Mouse (Mus musculus) bone marrow macrophage, adult 2 months (primary cell): Measurements from ENCODE around the gene Olr1. TPM values are rescaled to one million over a fixed set of nuclear protein-coding genes. Genes with fewer than 3 reads are reported as not detected.

ENCODE experiments used
- H3K27ac ChIP-seq: 2 replicates; pipeline ENCODE4 v1.5.1; 2012; ENCODE audit warnings: low read depth, low read length; ENCODE audit not compliant: insufficient read depth
- H3K4me1 ChIP-seq: 2 replicates; pipeline ENCODE4 v1.6.1; 2012; ENCODE audit warnings: low read length; ENCODE audit not compliant: control insufficient read depth, insufficient read depth
- H3K4me3 ChIP-seq: 2 replicates; pipeline ENCODE4 v1.5.1; 2012; ENCODE audit warnings: mild to moderate bottlenecking, low read length, moderate library complexity; ENCODE audit not compliant: insufficient read depth
- CTCF ChIP-seq: IDR thresholded peaks from 2 replicates; pipeline ENCODE4 v1.5.1; 2012; ENCODE audit warnings: low read depth, mild to moderate bottlenecking, low read length, moderate library complexity
- POLR2A ChIP-seq: IDR thresholded peaks from 2 replicates; pipeline ENCODE4 v1.6.1; 2012; ENCODE audit warnings: mild to moderate bottlenecking, low read depth, low read length, borderline replicate concordance
- polyA plus RNA-seq: library from polyadenylated mRNA; stranded (reverse); fragments of >200 nt; gene quantifications from 2 replicates; pipeline ENCODE4 v1.2.4, GENCODE M21; 2012; ENCODE audit not compliant: missing spikeins, insufficient read depth, insufficient read length

Gene Olr1
- not detected in 2 replicates for polyA plus RNA-seq

DNA sequence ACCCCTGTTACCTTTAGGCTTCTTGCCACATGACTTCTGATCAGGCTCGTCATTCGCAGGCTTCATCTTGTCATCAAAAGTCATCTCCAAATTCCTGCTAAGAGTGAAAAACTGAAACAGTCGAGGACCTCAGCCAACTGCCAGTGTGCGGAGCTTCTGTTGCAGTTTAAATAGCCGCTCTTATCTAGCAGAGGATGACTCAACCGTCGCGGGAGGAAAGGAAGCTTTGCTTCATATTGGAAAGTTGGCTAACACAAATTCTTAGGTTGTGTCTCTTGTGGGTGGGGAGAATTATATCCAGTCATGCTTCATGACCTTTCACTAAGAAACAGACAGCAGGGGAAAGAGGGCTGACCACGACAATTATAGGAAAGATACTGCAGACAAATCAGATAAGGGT lies at the start of gene Olr1:
TSS of gene Olr1 (minus strand) at position 142 of the 400 bp plus-strand sequence.
- Histone ChIP-seq H3K4me3 (no peak within 1 kb of the TSS), H3K27ac (no peak within 1 kb of the TSS), H3K4me1 (0 out of 2 replicates have a peak, but pooled peaks cover 4% of the 10 kb centered on the region)
- TF ChIP-seq POLR2A (no peak), CTCF (no peak)

DNA sequence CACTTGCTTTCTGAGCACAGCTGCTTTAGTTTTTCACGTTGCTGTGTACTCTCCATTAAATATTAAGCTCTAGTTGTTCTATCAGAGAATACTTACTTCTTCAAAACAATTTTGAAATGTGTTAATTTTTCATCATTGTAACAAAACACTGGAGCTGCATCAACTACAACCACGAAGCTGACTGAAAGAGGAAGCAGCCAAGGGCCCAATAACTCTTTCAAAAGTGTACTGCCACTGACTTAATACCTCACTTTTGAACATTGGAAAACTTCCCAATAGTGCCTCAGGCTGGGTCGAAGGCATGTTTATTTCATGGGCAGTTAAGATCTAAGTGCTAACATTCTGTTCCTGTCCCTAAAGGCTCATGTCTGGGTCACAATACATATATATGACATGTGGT lies 41.0 kb upstream of the Olr1 start:
- H3K27ac ChIP-seq, result peak overlapping the region; percentile 50
- H3K4me1 ChIP-seq, result peaks cover 20% of the 10 kb centered on the region
- no peak for TF ChIP-seq CTCF
- TF ChIP-seq POLR2A, result no peak
- H3K4me3 ChIP-seq, result no peak overlapping the region

DNA sequence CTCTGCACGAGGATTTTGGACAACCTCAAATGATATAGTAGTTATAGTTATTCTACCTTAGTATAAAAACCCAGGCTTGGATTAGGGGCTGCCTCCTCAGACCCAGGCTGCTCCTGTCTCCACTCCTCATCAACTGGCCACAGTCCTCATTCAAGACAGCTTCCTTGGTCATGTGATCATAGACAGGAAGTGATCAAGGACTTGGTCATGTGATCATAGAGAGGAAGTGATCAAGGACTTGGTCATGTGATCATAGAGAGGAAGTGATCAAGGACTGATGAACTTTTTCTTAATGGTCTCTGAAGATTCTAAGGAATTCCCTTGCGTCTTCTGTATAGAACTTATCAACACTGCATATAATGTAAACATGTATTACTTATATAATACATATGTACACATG lies 40.3 kb upstream of the Olr1 start:
- Histone ChIP-seq H3K4me1 (peaks cover 20% of the 10 kb centered on the region), H3K27ac (no peak overlapping the region), H3K4me3 (no peak overlapping the region)
- TF ChIP-seq POLR2A (no peak), CTCF (no peak)

DNA sequence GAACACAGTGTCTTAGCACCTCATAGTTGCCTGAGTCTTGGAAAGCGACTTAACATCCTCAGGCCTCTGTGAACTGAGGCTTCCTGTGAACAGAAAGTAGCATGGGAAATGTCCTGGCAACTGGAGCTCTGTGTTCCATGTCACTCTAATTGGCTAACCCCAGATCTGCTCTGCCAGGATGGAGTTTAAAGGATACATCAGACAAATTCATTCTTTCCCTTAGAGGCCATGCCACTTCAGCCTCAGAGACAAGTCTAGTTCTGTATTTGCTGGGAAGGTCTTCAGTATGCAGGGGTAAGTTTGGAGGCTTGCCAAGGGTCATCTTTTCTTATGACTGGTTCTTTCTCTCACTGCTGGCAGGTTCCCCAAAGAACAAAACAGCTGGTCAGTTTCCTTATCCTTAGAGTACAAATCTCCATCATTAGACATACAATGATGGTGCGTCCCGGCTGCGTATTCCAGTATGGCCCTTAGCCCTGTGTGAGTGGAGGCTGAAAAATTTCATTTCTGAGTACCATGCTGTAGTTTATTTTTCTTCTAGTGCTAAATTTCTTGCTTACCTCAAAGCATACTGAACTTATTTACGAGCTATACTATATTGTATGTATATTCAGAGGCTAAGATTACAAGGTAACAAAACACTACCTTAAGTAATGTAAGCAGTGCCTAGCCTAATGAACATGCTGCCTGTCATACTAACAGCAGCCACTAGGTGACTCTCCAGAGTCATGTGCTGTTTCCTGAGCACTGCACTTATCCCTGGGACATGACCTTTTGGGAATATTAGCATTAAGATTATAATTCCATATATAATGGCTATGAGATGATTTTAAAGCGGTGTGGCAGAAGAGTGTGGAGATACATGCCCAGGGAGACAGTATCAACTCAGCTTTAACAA lies 37.0 kb upstream of the Olr1 start:
- peaks cover 18% of the 10 kb centered on the region for H3K4me1 ChIP-seq
- no peak overlapping the region for H3K4me3 ChIP-seq
- TF ChIP-seq POLR2A (no peak), CTCF (no peak)
- H3K27ac ChIP-seq, result no peak overlapping the region

DNA sequence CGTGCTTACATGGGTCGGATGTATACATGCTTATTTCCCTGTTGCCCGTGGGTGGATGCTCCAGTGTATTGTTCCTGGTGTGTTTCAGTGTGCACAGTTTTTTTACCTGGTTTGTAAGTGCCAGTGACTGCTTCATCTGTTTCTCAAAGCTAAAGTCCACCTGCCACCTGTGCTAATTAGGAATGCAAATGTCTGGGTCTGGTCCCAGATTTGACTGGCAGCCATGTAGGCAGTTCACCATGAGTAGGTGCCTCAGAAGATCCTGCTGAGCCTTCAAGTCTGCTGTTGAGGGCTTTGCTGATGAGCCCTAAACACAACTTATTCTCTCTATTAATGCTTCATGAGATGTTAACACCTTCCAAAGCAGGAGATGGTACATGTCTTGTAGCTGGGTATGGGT lies 35.6 kb upstream of the Olr1 start:
- Histone ChIP-seq H3K27ac (no peak overlapping the region), H3K4me1 (peaks cover 6% of the 10 kb centered on the region), H3K4me3 (no peak overlapping the region)
- TF ChIP-seq POLR2A, result no peak
- TF ChIP-seq CTCF, result no peak

DNA sequence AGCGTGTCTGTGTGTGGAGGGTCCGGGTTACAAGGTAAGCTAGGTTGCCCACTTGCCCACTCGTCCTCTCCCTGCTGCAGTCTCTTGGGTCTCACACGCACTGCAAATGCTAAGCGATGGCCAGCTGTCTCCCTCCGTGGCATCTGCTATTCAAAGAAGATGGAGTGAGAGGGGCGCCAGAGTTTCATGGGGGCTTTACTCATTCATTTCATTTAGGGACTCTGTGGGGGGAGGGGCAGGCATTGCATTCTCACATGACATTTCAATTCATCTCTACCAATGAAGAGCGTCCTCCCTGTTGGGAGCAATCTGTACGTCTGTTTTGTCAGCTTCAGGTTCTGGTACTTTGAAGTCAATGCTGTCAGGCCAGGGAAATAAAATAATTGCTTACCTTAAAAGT lies 35.0 kb upstream of the Olr1 start:
- no peak for TF ChIP-seq CTCF
- no peak for TF ChIP-seq POLR2A

DNA sequence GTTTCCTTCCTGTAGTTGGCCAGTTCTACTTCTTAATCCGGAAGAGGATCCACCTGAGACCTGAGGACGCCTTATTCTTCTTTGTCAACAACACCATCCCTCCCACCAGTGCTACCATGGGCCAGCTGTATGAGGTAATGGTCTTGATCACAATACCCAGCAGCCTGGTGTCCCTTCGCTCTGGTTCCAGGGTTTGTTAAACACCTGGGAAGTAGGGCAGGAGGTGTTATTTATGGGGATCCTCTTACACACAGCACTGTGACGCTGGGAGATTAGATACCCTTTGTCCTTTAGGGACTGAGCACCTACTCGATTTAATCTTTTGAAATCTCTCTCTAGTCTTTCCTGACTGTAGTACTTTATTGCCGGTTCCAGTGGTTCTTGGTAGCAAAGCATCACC lies 31.6 kb upstream of the Olr1 start:
- no peak overlapping the region for H3K4me3 ChIP-seq
- TF ChIP-seq POLR2A (no peak), CTCF (no peak)
- H3K4me1 ChIP-seq, result peaks cover 18% of the 10 kb centered on the region
- H3K27ac ChIP-seq, result no peak overlapping the region

More for the DNA sequence above, 35.0 kb upstream of the Olr1 start:
- Histone ChIP-seq H3K4me1 (peaks cover 2% of the 10 kb centered on the region), H3K27ac (no peak overlapping the region), H3K4me3 (no peak overlapping the region)

DNA sequence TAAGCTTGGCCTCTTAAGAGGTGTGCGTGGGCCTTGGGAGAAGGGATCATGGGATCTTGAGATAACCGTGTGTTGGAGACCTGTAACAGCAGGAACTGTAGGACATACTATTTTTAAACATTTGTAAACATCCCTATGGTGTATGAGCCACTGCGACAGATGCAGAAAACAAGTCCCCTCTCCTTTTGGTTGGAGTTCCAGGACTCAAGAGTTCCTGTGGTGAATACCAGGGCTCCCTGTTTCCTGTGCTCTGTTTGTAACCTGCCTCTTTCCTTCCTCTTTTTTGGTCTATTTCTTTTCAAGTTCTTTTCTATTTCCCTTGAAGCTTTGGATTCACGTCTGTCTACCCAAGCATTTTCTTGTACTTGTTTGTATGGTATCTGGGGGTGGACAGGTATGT lies 28.8 kb upstream of the Olr1 start:
- Histone ChIP-seq H3K4me3 (peak overlapping the region; percentile 100), H3K4me1 (peaks cover 24% of the 10 kb centered on the region), H3K27ac (0 out of 2 replicates have a peak overlapping the region, but pooled peaks have one; percentile 8)
- TF ChIP-seq POLR2A (no peak), CTCF (no peak)

DNA sequence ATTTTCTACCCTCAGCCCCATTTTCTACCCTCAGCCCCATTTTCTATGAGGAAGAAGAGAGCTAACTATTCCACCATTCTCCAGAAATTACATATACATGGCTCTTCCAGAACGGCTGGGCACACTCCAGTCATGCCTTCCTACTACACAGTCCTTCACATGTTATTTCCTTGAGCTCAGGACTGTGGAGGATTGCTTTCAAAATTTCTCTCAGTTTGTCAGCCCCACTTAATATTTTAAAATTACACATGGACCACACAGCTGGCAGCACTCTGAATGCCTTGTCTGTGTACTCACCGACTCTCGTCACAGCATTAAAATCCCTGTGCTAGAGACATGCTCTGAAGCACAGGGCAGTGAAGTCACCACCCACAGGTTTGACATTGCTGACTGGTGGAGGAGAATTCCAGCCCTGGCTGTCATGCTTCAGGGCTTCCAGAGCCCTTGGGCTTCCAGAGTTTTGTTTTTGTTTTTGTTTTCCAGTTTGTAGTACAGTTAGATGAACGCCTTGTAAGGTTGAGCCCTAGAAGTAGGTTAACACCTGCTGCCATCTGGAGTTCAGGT lies 27.7 kb upstream of the Olr1 start:
- peaks cover 24% of the 10 kb centered on the region for H3K4me1 ChIP-seq
- H3K27ac ChIP-seq, result no peak overlapping the region
- TF ChIP-seq CTCF (no peak), POLR2A (no peak)
- peak overlapping the region; percentile 100 for H3K4me3 ChIP-seq

DNA sequence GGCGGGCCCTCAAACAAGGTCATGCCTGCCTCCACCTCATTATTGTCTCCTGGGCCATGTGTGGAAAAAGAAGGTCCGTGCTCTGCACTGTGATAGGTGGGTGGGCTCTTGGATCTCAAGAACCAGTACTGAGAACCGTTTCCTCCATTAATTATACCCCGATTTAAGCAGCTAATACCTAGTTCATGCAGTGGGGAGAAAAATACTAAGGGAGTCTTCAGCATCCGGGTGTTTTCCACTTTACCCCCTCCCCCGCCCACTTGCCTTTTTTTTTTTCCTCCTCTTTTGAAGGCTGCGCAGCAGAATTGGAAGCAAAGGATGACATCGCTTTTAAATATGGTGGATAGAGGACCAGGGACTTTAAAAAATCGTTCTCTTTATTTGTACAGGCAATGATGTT lies 27.1 kb upstream of the Olr1 start:
- TF ChIP-seq CTCF, result no peak
- no peak for TF ChIP-seq POLR2A
- Histone ChIP-seq H3K27ac (peak overlapping the region; percentile 52; the same call in 1 of the 2 replicates), H3K4me3 (peak overlapping the region; percentile 100), H3K4me1 (peaks cover 24% of the 10 kb centered on the region)
